Mouse (Mus musculus): ENCODE results near the gene Ncor2. TPM values are rescaled to one million over a fixed set of nuclear protein-coding genes. Genes with fewer than 3 reads are reported as not detected.

The Ncor2 gene
- polyA plus RNA-seq, 1 experiment from 2014 or later: 17.8 TPM

DNA sequence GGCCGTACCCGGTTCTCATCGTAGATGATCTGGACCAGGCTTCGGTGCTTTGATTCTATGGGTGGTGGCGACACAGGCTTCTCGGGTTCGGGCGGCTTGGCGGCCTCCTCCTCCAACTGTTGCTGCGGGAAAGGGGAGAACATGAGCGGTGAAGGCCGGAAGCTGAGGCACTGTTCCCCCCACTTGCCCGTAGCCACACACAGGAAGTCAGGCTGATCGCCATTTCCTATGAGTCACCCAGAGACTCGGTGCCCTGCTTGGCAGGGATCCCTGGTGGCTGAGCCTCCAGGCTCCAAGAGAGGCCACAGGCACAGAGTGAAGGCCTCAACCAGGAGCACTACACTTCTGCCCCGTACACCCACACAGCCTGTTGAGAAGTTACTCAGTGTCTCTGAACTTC, 72.8 kb downstream of the Ncor2 start:
- no peaks in the 10 kb centered on the region for H3K27me3 ChIP-seq (ENCODE audit: poor library complexity, severe bottlenecking)
- H3K27ac ChIP-seq: no peak overlapping the region
- no peak overlapping the region for H3K4me3 ChIP-seq
- no peak for DNase-seq (ENCODE audit: extremely low spot score, low spot score)
- H3K9me3 ChIP-seq: peaks cover 7% of the 10 kb centered on the region
- 87% methylated on average over 16 of the region's 16 CpGs for WGBS
- H3K36me3 ChIP-seq (replicated peaks): peaks cover 98% of the 10 kb centered on the region
- H3K4me1 ChIP-seq: peaks cover 56% of the 10 kb centered on the region

DNA sequence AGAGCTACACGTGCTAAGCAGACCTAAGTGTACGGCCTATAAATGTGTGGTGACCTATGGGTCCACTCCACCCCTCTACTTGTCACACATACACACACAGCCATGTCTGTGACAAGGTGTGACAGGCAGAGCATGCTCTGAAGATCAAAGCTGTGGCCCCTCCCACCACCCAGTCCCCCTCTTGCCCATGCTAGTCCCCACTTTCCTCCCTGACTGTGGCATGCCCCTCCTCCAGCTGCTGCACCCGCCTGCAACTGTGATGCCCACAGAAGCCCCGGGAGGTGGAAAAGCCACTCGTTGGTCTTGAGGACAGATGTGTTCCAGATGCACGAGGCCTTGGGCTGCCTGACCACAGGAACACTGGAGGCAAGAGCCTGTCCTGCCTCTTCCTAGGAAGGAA, 74.2 kb downstream of the Ncor2 start:
- peaks cover 7% of the 10 kb centered on the region for H3K9me3 ChIP-seq
- DNase-seq (ENCODE audit: extremely low spot score, low spot score): no peak
- peaks cover 98% of the 10 kb centered on the region for H3K36me3 ChIP-seq (replicated peaks)
- 58% methylated on average over 6 of the region's 6 CpGs for WGBS
- H3K27ac ChIP-seq: peak overlapping the region; percentile 40; the same call in 1 of the 2 replicates
- no peak overlapping the region for H3K4me3 ChIP-seq
- H3K27me3 ChIP-seq (ENCODE audit: poor library complexity, severe bottlenecking): no peaks in the 10 kb centered on the region
- peaks cover 43% of the 10 kb centered on the region for H3K4me1 ChIP-seq

DNA sequence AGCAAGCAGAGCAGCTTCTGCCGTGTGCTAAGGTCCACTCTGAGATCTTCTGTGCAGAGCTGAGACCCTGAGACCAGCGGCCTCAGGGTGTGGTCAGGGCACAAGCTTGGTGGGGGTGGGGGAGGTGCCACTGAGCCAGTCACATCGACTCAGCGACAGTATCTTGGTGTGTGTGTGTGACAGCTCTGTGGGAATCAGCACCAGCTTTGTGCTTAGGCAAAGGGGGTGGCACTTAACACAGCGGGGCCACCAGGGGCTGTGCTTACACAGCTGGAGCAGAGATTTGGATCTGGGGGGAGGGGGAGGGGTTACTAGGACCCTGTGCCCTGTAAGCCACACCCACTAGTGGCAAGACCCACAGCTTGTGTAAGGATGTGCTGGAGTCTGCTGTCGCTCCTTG, 75.6 kb downstream of the Ncor2 start:
- no peaks in the 10 kb centered on the region for H3K27me3 ChIP-seq (ENCODE audit: poor library complexity, severe bottlenecking)
- WGBS: 25% methylated on average over 6 of the region's 6 CpGs
- H3K36me3 ChIP-seq (replicated peaks): peaks cover 100% of the 10 kb centered on the region
- peaks cover 41% of the 10 kb centered on the region for H3K4me1 ChIP-seq
- peaks cover 7% of the 10 kb centered on the region for H3K9me3 ChIP-seq
- DNase-seq (ENCODE audit: extremely low spot score, low spot score): no peak
- no peak overlapping the region for H3K4me3 ChIP-seq
- H3K27ac ChIP-seq: peak overlapping the region; percentile 68; the same call in 1 of the 2 replicates

DNA sequence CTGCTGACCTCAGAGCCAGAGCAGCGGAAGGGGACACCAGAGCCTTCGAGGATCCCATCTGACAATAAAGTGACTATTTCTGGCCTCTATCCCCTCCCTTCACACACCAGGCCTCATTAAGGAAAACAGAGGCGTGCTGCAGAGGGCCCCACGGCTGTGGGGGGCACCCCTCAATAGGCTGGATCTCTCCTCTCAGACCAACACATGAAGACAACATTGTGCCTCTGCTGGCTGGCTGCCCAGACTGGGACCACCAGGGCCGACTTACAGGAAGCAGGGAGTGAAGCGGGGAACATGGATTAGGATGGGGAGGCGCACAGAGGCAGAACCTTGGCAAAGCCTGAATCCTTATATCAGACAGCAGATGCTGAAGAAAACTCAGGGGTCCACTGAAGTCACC, 76.1 kb downstream of the Ncor2 start:
- Histone ChIP-seq H3K9me3 (peaks cover 7% of the 10 kb centered on the region), H3K4me1 (peaks cover 41% of the 10 kb centered on the region), H3K27ac (peak overlapping the region; percentile 68), H3K4me3 (no peak overlapping the region), H3K36me3 (replicated peaks) (peaks cover 100% of the 10 kb centered on the region), H3K27me3 (ENCODE audit: poor library complexity, severe bottlenecking) (no peaks in the 10 kb centered on the region)
- WGBS: 73% methylated on average over 7 of the region's 7 CpGs
- DNase-seq (ENCODE audit: extremely low spot score, low spot score): no peak

DNA sequence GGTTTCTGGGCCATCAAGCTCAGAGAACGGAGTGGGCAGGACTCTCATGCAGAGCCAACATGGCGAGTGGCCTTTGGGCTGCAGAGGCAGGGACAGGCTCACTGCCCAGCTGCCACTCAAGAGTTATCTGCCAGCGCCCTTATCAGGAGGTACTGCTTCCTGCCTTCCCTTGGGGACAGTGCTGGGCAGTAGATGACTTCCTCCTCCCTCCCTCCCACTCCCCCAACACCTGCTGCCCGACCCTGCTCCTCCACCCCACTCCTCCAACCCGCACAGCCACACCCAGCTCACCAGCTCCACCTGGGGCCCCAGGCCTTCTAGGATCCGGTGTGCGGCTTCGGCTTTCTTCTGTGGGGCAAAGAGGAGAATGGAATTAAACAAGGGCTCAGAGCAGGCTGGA, 76.7 kb downstream of the Ncor2 start:
- H3K9me3 ChIP-seq: peaks cover 7% of the 10 kb centered on the region
- no peak overlapping the region for H3K4me3 ChIP-seq
- H3K27ac ChIP-seq: peak overlapping the region; percentile 68; the same call in 1 of the 2 replicates
- WGBS: 89% methylated on average over 8 of the region's 8 CpGs
- no peaks in the 10 kb centered on the region for H3K27me3 ChIP-seq (ENCODE audit: poor library complexity, severe bottlenecking)
- H3K4me1 ChIP-seq: peaks cover 41% of the 10 kb centered on the region
- no peak for DNase-seq (ENCODE audit: extremely low spot score, low spot score)
- H3K36me3 ChIP-seq (replicated peaks): peaks cover 100% of the 10 kb centered on the region

DNA sequence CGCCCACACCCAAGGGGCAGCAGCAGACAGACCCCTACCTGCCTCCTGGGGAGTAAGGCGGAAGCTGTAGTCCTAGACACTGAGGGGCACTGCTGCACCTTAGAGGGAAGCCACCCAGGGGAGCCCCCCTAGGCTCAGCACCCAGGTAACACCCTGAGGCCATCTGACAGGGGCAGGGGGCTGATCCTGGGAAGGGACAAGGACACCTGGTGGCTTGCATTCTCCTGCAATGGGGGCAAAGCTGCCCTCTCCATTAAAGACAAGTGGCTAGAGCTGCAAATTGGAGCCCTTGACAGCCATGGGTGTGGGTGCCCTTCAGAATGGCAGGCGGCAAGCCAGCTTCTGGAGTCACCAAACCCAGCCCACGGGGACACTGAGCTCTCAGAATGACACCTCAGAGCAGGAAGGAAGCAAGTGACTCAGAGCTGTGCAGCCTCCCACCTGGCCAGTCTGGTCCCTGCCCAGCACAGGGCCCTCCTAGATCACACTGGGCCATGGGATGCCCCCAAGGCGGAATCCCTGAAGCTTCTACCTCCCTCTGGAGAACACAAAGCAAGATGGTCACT, 79.2 kb downstream of the Ncor2 start:
- Histone ChIP-seq H3K4me1 (peaks cover 27% of the 10 kb centered on the region), H3K27ac (no peak overlapping the region), H3K9me3 (peaks cover 7% of the 10 kb centered on the region), H3K27me3 (ENCODE audit: poor library complexity, severe bottlenecking) (no peaks in the 10 kb centered on the region), H3K36me3 (replicated peaks) (peaks cover 100% of the 10 kb centered on the region), H3K4me3 (no peak overlapping the region)
- DNase-seq (ENCODE audit: extremely low spot score, low spot score): no peak
- WGBS: 91% methylated on average over 5 of the region's 5 CpGs

DNA sequence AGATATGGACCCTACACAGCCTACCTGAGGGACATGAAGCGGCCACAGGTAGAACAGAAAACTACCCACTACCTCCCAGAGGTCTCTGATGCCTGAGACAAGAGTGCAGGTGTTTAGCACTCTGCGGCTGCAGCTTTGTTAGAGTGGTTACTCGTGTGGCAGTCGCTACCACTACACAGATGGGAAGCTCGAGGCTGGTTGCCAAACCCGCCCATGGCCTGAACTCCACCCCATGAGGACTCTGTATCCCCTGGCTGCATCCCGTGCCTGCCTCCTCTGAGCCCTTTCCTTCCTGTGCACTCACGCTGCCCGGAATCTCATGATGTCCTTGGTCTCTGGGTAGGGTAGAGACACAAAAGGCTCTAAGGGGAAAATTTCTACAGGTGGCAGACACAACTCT, 80.3 kb downstream of the Ncor2 start:
- H3K9me3 ChIP-seq: peaks cover 7% of the 10 kb centered on the region
- no peak for DNase-seq (ENCODE audit: extremely low spot score, low spot score)
- 92% methylated on average over 9 of the region's 9 CpGs for WGBS
- peaks cover 100% of the 10 kb centered on the region for H3K36me3 ChIP-seq (replicated peaks)
- H3K27ac ChIP-seq: no peak overlapping the region
- no peak overlapping the region for H3K4me3 ChIP-seq
- H3K27me3 ChIP-seq (ENCODE audit: poor library complexity, severe bottlenecking): no peaks in the 10 kb centered on the region
- peaks cover 17% of the 10 kb centered on the region for H3K4me1 ChIP-seq

DNA sequence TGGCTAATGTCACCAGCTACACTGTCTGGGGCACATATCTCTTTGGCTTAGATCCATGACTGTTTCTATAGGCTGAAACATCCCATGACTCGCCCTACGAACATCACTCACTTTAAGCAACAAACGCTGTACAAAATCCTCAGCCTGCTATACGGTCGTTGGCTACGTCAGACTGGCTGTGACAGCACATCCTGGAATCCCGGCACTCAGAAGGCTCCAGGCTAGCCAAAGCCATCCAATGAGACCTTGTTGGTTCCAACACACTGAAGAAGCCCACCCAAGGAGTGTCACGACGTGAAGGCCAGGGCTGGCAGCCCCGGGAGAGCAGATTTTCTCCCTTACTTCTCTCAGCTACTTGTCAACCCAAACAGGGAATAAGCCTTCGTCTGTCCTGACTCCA, 82.7 kb downstream of the Ncor2 start:
- H3K9me3 ChIP-seq: peaks cover 1% of the 10 kb centered on the region; the same call in 1 of the 2 replicates
- peaks cover 100% of the 10 kb centered on the region for H3K36me3 ChIP-seq (replicated peaks)
- H3K27ac ChIP-seq: no peak overlapping the region
- 94% methylated on average over 11 of the region's 11 CpGs for WGBS
- H3K4me1 ChIP-seq: peaks cover 5% of the 10 kb centered on the region; the same call in 1 of the 2 replicates
- no peak for DNase-seq (ENCODE audit: extremely low spot score, low spot score)
- no peaks in the 10 kb centered on the region for H3K27me3 ChIP-seq (ENCODE audit: poor library complexity, severe bottlenecking)
- H3K4me3 ChIP-seq: no peak overlapping the region

DNA sequence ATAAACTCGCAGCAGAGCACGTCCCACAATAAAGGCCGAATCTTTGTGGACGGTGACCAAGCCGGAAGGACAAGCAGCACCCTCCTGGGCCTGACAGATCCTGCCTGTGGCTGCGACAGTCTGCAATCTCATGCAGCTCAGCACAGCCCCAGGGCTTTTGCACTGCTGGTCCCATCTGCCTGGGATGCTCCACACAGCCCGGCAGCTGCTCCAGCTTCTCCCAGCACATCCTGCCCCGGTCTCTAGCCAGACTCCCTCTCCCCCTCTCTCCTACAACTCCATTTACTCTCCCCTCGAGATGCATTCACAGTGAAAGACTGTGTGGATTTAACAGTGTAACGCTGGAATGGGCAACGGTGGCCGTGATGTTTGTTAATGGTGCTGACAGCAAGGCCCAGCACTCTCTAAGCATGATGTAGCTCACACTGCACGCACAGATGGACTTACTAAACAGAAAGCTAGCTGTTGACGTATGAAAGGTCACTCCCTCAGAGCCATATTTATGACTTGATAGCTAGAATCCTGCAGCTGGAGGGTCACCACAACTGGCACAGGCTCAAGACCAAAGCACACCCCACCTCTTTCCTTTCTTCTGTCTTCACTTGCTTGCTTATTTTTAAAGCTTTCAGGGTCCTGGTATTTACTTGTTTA, 83.4 kb downstream of the Ncor2 start:
- H3K9me3 ChIP-seq: peaks cover 4% of the 10 kb centered on the region; the same call in 1 of the 2 replicates
- H3K27ac ChIP-seq: no peak overlapping the region
- H3K27me3 ChIP-seq (ENCODE audit: poor library complexity, severe bottlenecking): no peaks in the 10 kb centered on the region
- WGBS: 93% methylated on average over 14 of the region's 14 CpGs
- no peak overlapping the region for H3K4me3 ChIP-seq
- peaks cover 100% of the 10 kb centered on the region for H3K36me3 ChIP-seq (replicated peaks)
- peaks cover 5% of the 10 kb centered on the region; the same call in 1 of the 2 replicates for H3K4me1 ChIP-seq
- no peak for DNase-seq (ENCODE audit: extremely low spot score, low spot score)

DNA sequence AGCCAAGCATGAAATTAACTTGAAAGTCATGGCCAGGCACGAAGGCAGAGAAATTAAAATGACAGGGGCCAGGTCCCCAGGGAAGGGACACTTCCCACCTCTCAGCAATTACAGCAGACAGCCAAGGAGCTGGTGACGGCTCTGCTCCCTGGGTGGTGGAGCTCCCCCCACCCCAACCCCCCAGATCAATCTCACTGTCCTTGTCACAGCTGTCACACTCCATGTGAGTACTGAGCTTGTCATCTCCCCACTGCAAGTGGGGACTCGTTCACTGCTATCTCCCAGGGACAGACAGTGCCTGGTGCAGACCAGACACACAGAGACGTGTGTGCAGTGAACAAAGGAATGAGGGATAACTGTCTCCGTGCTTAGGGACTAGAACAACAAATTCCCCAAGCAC, 85.2 kb downstream of the Ncor2 start:
- Histone ChIP-seq H3K36me3 (replicated peaks) (peaks cover 100% of the 10 kb centered on the region), H3K4me1 (peaks cover 6% of the 10 kb centered on the region; the same call in 1 of the 2 replicates), H3K27ac (peak overlapping the region; percentile 44), H3K9me3 (peaks cover 17% of the 10 kb centered on the region), H3K27me3 (ENCODE audit: poor library complexity, severe bottlenecking) (no peaks in the 10 kb centered on the region), H3K4me3 (no peak overlapping the region)
- no peak for DNase-seq (ENCODE audit: extremely low spot score, low spot score)
- 63% methylated on average over 5 of the region's 5 CpGs for WGBS

DNA sequence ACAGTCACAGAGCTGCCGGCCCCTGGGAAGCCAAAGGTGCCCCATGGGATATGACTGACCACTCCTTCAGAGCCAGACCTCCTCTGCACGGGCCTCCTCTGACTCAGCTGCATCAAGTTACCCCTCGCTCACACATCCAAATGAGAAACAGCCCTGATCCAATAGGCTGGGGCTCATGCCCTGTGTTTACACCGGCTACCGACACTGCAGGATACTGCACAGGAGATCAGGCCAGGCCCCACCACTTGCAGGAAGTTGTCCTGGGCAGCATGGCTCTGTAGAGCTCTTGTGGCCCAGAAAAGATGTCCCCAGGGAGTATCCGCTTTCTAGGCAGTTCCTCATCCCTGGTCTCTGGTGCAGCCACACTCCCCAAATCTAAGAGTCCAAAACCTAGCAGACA, 90.9 kb downstream of the Ncor2 start:
- 76% methylated on average over 6 of the region's 6 CpGs for WGBS

DNA sequence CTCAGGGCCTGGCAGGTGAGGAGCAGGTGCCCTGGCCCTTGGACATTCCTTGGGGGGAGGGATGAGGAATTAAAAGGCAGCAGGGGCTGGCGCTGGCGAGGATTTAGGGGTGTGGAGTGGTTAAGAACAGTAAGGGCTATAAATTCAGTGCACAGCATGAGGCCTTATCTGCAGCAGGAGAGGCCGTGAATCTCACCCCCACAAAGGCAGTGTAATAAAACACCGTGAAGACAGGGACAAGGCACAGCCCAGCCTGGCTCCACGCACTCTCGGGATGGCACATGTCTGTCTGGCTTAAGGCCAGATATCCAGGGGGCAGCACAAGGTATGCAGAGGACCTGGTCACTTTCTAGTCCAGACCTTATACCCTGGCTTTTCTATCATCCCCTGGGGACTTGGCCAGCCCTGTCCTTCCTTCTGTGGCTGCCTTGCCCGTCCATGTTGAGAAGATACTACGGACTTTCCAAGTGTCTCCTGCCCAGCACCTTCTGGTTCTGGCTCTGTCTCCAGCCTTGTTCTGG, 93.9 kb downstream of the Ncor2 start:
- peaks cover 27% of the 10 kb centered on the region for H3K4me1 ChIP-seq
- H3K27me3 ChIP-seq (ENCODE audit: poor library complexity, severe bottlenecking): no peaks in the 10 kb centered on the region
- H3K9me3 ChIP-seq: peaks cover 8% of the 10 kb centered on the region
- H3K36me3 ChIP-seq (replicated peaks): peaks cover 100% of the 10 kb centered on the region
- 85% methylated on average over 8 of the region's 8 CpGs for WGBS
- no peak overlapping the region for H3K4me3 ChIP-seq
- DNase-seq (ENCODE audit: extremely low spot score, low spot score): no peak
- no peak overlapping the region for H3K27ac ChIP-seq

More for the DNA sequence above, 90.9 kb downstream of the Ncor2 start:
- Histone ChIP-seq H3K27me3 (ENCODE audit: poor library complexity, severe bottlenecking) (no peaks in the 10 kb centered on the region), H3K4me3 (no peak overlapping the region), H3K27ac (0 out of 2 replicates have a peak overlapping the region, but pooled peaks have one; percentile 6), H3K4me1 (peaks cover 12% of the 10 kb centered on the region), H3K36me3 (replicated peaks) (peaks cover 100% of the 10 kb centered on the region), H3K9me3 (peaks cover 17% of the 10 kb centered on the region)
- DNase-seq (ENCODE audit: extremely low spot score, low spot score): no peak

DNA sequence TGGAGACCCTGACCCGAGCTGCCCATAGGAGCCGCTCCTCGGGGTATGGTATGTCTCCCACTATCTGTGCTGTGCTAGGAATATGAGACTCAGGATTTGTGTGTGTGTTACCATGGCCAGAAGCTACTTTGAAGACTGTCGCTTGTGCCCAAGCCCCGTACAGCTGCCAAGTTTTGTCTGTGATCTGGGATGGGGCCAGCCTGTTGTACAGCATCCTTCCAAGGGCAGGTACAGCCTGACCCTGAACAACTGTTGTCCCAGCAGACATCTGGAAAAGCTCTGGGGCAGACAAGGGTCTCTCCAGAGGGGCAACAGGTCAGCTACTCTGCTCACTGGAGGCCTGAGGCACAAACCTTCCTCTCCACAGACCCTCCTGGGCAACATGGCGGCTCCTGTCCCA, 95.3 kb downstream of the Ncor2 start:
- Histone ChIP-seq H3K4me3 (no peak overlapping the region), H3K27ac (no peak overlapping the region), H3K27me3 (ENCODE audit: poor library complexity, severe bottlenecking) (no peaks in the 10 kb centered on the region), H3K9me3 (no peaks in the 10 kb centered on the region), H3K36me3 (replicated peaks) (peaks cover 100% of the 10 kb centered on the region), H3K4me1 (peaks cover 25% of the 10 kb centered on the region)
- DNase-seq (ENCODE audit: extremely low spot score, low spot score): no peak
- WGBS: 92% methylated on average over 6 of the region's 6 CpGs
